Mouse (Mus musculus): ENCODE measurements around the gene Decr2. TPM values are rescaled to one million over a fixed set of nuclear protein-coding genes. Genes with fewer than 3 reads are reported as not detected.
A peak's percentile ranks its signal among the peaks of the same experiment; 100 is the strongest.

Gene Decr2
- polyA plus RNA-seq, 1 experiment from 2014 or later: 65.4 TPM

DNA sequence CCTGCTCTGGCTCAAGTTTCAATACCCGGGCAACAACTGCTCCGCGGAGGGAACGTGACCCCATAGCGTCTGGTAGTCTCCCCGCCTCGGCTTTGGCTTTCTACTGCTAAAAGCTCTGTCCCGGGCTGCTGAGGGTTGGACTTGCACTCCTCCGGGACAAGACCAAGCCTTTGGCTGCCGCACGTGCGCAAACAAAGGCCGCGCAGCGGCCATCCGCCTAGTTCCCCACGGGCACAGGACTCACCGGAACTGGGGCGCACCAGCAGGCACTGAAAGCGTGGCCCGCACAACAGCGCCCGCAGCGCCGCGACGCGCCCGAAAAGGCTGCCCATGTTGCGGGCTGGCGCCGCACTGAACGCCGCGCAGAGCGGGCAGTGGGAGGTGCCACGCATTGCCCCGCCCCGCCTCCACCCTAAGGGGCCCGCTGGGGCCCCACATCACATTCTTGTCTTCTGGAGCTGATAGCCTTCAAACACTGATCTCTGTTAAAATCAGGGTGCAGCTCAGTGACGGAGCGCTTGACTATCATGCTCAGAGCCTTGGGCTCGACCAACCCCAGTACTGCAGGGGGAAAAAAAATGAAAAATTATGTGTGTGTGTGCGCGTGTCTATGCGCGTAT, 5.1 kb upstream of the Decr2 start, which contains the start of gene Nme4:
TSS of gene Nme4 (minus strand) at position 482 of the 620 bp plus-strand sequence.
- Histone ChIP-seq H3K9ac (ENCODE audit: low read length) (peak within 1 kb of the TSS; percentile 76), H3K9me3 (ENCODE audit: control insufficient read depth, low read length) (no peaks in the 10 kb centered on the region), H3K4me2 (replicated peaks; ENCODE audit: low read depth) (peak within 1 kb of the TSS; percentile 93), H3K27ac (replicated peaks) (peak within 1 kb of the TSS; percentile 65; the same call in 1 of the 2 replicates), H3K4me3 (ENCODE audit: low read depth, low read length) (peak within 1 kb of the TSS; percentile 65), H3K36me3 (ENCODE audit: control insufficient read depth, insufficient read depth, low read length) (no peaks in the 10 kb centered on the region), H3K27me3 (ENCODE audit: control insufficient read depth, insufficient read depth, low read length) (no peaks in the 10 kb centered on the region), H3K4me1 (replicated peaks; ENCODE audit: control insufficient read depth, insufficient read depth) (peaks cover 3% of the 10 kb centered on the region; the same call in 1 of the 2 replicates)
- WGBS: under 1% methylated on average over 46 of the region's 47 CpGs
- TF ChIP-seq CTCF (IDR thresholded peaks at IDR 0.05; ENCODE audit: low read depth): no peak
- no peak for TF ChIP-seq EP300 (optimal IDR thresholded peaks at IDR 0.05)
- DNase-seq (ENCODE audit: low spot score) (peak; percentile 75), ATAC-seq (ENCODE audit: low FRiP score, low TSS enrichment) (peak; percentile 58)

DNA sequence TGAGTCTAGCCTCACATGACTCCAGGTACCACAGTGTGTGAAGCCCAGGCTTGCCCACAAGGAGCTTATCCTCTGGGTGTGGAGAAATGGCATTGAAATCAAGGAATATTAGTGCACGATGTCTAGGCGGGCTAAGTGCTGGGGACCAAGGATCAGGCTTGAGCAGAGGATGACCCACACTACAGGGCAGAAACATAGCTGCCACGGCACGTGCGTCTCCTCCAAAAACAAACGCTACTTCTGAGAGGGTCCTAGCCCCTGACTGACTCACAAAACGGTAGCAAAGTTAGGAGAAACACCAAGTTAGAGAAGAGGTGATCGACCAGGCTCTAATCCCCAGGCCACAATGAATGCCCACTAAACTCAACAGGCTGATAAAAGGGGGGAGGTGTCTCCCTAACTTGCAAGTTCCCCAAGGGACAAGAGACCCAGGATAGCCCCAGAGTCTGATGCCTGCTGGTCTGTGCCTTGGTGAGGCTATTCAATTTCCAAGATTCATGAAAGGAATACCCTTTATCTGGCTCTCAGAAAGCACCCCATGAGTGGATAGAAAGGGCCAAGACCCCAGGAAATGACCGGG, 4.5 kb upstream of the Decr2 start:
- TF ChIP-seq EP300 (optimal IDR thresholded peaks at IDR 0.05): no peak
- TF ChIP-seq CTCF (IDR thresholded peaks at IDR 0.05; ENCODE audit: low read depth): no peak
- 32% methylated on average over 9 of the region's 9 CpGs for WGBS
- H3K27ac ChIP-seq (replicated peaks): no peak overlapping the region
- H3K4me1 ChIP-seq (replicated peaks; ENCODE audit: control insufficient read depth, insufficient read depth): peaks cover 3% of the 10 kb centered on the region; the same call in 1 of the 2 replicates
- ATAC-seq (ENCODE audit: low FRiP score, low TSS enrichment) (no peak), DNase-seq (ENCODE audit: low spot score) (no peak)
- no peaks in the 10 kb centered on the region for H3K9me3 ChIP-seq (ENCODE audit: control insufficient read depth, low read length)
- H3K9ac ChIP-seq (ENCODE audit: low read length): peak overlapping the region; percentile 76
- no peaks in the 10 kb centered on the region for H3K27me3 ChIP-seq (ENCODE audit: control insufficient read depth, insufficient read depth, low read length)
- peak overlapping the region; percentile 93 for H3K4me2 ChIP-seq (replicated peaks; ENCODE audit: low read depth)
- H3K4me3 ChIP-seq (ENCODE audit: low read depth, low read length): peak overlapping the region; percentile 65
- no peaks in the 10 kb centered on the region for H3K36me3 ChIP-seq (ENCODE audit: control insufficient read depth, insufficient read depth, low read length)

DNA sequence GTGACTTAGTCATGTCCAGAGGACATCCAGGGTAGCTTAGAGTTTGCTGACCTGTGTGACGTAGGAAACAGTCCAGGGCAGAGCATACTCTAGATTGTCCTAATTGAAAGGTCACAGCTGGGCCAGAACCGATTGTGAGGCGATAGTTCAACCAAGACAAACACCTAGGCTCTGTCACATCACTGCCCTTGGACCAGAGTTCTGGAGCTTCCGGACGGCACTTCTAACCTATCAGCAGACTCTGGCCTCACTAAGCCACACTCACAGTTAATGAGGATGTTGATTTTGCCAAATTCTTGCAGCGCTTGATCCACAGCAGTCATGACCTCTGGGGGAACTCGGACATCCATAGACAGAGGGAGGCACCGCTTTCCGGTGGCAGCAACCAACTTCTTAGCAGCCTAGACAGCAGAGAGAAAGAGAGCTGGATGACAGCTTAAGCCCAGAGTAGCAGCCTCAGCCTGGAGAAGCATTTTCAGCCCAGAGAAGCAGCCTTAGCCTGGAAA, 3.0 kb downstream of the Decr2 start:
- TF ChIP-seq CTCF (IDR thresholded peaks at IDR 0.05; ENCODE audit: low read depth): no peak
- TF ChIP-seq EP300 (optimal IDR thresholded peaks at IDR 0.05): no peak
- ATAC-seq (ENCODE audit: low FRiP score, low TSS enrichment) (no peak), DNase-seq (ENCODE audit: low spot score) (no peak)
- Histone ChIP-seq H3K36me3 (ENCODE audit: control insufficient read depth, insufficient read depth, low read length) (peaks cover 3% of the 10 kb centered on the region; the same call in 1 of the 2 replicates), H3K27me3 (ENCODE audit: control insufficient read depth, insufficient read depth, low read length) (no peaks in the 10 kb centered on the region), H3K9ac (ENCODE audit: low read length) (no peak overlapping the region), H3K4me1 (replicated peaks; ENCODE audit: control insufficient read depth, insufficient read depth) (no peaks in the 10 kb centered on the region), H3K27ac (replicated peaks) (no peak overlapping the region), H3K9me3 (ENCODE audit: control insufficient read depth, low read length) (no peaks in the 10 kb centered on the region), H3K4me2 (replicated peaks; ENCODE audit: low read depth) (no peak overlapping the region), H3K4me3 (ENCODE audit: low read depth, low read length) (no peak overlapping the region)
- WGBS: 80% methylated on average over 9 of the region's 9 CpGs

DNA sequence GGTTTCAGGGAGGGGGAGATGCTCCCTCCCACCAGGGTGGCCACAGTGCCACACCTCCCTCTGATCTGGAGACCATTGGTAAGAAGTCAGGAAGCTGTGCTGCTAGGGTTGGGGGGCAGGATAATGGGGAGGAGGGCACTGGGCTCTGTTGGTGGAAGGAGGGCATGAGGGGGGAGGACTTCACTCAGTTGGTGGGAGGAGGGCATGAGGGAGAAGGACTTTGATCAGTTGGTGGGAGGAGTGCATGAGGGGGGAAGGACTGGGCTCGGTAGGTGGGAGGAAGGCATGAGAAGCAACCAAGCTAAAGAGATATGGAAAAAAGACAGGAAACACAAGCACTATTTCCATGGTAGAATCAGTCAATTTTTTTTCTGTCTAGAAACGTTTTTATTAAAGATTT, 9.3 kb downstream of the Decr2 start:
- no peak overlapping the region for H3K4me3 ChIP-seq (ENCODE audit: low read depth, low read length)
- H3K27ac ChIP-seq (replicated peaks): no peak overlapping the region
- TF ChIP-seq EP300 (optimal IDR thresholded peaks at IDR 0.05) (no peak), CTCF (IDR thresholded peaks at IDR 0.05; ENCODE audit: low read depth) (no peak)
- no peaks in the 10 kb centered on the region for H3K27me3 ChIP-seq (ENCODE audit: control insufficient read depth, insufficient read depth, low read length)
- H3K9me3 ChIP-seq (ENCODE audit: control insufficient read depth, low read length): no peaks in the 10 kb centered on the region
- 25% methylated on average over 2 of the region's 2 CpGs for WGBS
- H3K4me2 ChIP-seq (replicated peaks; ENCODE audit: low read depth): no peak overlapping the region
- no peak for ATAC-seq (ENCODE audit: low FRiP score, low TSS enrichment)
- H3K4me1 ChIP-seq (replicated peaks; ENCODE audit: control insufficient read depth, insufficient read depth): no peaks in the 10 kb centered on the region
- DNase-seq (ENCODE audit: low spot score): no peak
- H3K36me3 ChIP-seq (ENCODE audit: control insufficient read depth, insufficient read depth, low read length): peaks cover 3% of the 10 kb centered on the region; the same call in 1 of the 2 replicates
- no peak overlapping the region for H3K9ac ChIP-seq (ENCODE audit: low read length)

DNA sequence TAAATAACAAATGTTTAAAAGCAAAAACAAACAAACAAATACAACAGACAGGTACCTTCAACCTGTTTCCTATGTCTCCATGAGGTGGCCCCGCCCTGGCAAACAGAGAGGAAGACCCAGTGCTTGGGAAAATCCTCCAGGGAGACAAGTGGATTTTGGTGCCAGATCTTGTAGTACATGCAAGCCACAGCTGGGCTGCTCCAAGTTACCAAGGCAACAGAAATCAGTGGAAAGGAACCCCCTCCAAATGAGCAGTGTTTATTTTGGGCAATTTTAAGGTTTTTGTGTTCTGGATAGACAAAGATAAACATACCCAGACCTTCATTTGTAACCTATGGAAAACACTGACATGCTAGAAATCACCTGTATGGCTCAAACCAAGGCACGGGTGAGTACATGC, 11.3 kb downstream of the Decr2 start:
- no peaks in the 10 kb centered on the region for H3K27me3 ChIP-seq (ENCODE audit: control insufficient read depth, insufficient read depth, low read length)
- H3K9ac ChIP-seq (ENCODE audit: low read length): no peak overlapping the region
- 64% methylated on average over 2 of the region's 2 CpGs for WGBS
- H3K4me3 ChIP-seq (ENCODE audit: low read depth, low read length): no peak overlapping the region
- H3K27ac ChIP-seq (replicated peaks): no peak overlapping the region
- no peaks in the 10 kb centered on the region for H3K4me1 ChIP-seq (replicated peaks; ENCODE audit: control insufficient read depth, insufficient read depth)
- no peak for TF ChIP-seq EP300 (optimal IDR thresholded peaks at IDR 0.05)
- DNase-seq (ENCODE audit: low spot score) (no peak), ATAC-seq (ENCODE audit: low FRiP score, low TSS enrichment) (no peak)
- no peak overlapping the region for H3K4me2 ChIP-seq (replicated peaks; ENCODE audit: low read depth)
- H3K36me3 ChIP-seq (ENCODE audit: control insufficient read depth, insufficient read depth, low read length): peaks cover 3% of the 10 kb centered on the region; the same call in 1 of the 2 replicates
- H3K9me3 ChIP-seq (ENCODE audit: control insufficient read depth, low read length): no peaks in the 10 kb centered on the region

DNA sequence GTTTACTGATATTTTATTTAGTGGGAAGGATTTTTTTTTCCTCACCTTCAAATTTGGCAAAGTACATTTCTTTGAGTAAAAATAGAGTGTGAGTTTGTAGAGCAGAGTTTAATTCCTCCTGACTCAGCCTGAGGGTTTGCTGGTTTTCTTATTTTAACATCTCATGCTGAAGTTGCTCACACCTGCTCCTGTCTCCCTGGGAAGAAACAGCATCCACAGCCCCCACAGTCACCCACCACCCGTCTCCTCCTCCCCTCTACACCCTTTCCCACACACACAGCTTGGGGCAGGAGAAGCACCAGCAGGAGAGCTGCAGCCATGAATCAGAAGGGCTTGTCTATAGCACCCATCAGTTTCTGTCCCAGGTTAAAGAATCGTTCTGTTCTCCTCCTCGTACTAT, 14.9 kb downstream of the Decr2 start:
- no peaks in the 10 kb centered on the region for H3K27me3 ChIP-seq (ENCODE audit: control insufficient read depth, insufficient read depth, low read length)
- no peak overlapping the region for H3K4me3 ChIP-seq (ENCODE audit: low read depth, low read length)
- no peaks in the 10 kb centered on the region for H3K9me3 ChIP-seq (ENCODE audit: control insufficient read depth, low read length)
- H3K9ac ChIP-seq (ENCODE audit: low read length): no peak overlapping the region
- no peaks in the 10 kb centered on the region for H3K36me3 ChIP-seq (ENCODE audit: control insufficient read depth, insufficient read depth, low read length)
- DNase-seq (ENCODE audit: low spot score): no peak
- no peaks in the 10 kb centered on the region for H3K4me1 ChIP-seq (replicated peaks; ENCODE audit: control insufficient read depth, insufficient read depth)
- H3K4me2 ChIP-seq (replicated peaks; ENCODE audit: low read depth): no peak overlapping the region
- TF ChIP-seq EP300 (optimal IDR thresholded peaks at IDR 0.05) (no peak), CTCF (IDR thresholded peaks at IDR 0.05; ENCODE audit: low read depth) (no peak)
- no peak for ATAC-seq (ENCODE audit: low FRiP score, low TSS enrichment)
- H3K27ac ChIP-seq (replicated peaks): no peak overlapping the region
- 55% methylated on average over 3 of the region's 3 CpGs for WGBS
